Mouse (Mus musculus): Measurements from ENCODE around the gene Anxa4. TPM values are rescaled to one million over a fixed set of nuclear protein-coding genes. Genes with fewer than 3 reads are reported as not detected.

The Anxa4 gene
- total RNA-seq, 4 experiments from 2014 or later: 14.2 to 26.6 (median 21.2) TPM

DNA sequence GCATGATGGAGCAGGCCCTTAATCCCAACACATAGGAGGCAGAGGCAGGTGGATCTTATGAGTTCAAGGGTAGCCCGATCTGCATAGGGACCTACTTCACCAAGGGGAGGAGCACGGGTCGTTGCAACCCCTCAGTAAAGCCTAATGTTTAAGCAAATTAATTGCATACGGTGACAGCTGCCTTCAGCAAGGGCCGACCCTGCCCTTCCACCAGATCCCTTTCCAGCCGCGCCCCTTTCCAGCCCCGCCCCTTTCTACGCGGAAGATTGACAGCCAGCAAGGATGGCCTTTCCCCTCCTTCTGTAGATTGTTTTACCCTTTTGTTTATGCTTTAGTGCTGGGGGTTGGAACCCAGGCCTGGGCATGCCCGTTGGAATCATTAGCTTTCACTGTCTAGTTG is 8.0 kb upstream of the Anxa4 start:
- no peak for DNase-seq (ENCODE audit: low spot score in 2 of 2)

DNA sequence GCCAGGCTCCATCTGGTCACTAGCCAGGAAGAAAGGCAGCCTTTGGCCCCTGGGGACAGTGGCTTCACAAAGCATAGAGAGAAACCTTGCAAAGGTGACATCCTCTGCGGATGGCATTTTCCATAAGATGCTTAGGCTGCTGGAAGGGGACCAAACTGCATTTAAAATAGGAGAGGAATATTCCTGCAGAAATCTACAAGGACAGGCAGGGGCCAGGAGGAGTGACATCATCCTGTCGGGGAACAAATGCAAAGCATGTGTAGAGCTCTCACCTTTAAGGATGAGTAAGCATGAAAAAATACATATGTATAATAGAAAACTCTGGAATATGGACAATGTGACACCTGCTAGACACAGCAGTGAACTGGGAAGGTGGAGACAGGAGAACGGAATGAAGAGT is 7.1 kb upstream of the Anxa4 start:
- DNase-seq (ENCODE audit: low spot score in 2 of 2): no peak

DNA sequence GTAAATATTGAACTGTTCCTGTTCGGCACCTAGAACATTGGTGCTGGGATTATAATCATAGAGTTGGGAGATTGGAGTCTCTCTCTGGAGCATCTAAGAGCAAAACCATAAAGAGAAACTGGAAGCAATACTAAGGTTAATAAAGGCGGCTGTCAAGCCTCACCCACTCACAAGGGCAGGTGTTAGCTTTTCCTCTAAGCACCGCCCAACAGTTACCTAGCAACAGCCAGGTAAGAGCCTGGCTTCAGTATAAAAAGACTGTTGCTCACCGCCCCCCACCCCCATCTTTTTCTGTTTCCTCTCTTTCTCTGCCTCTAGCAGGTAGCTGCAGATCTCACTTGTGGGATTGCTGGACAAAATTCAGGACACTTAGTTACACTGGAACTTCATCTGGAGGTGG is 4.1 kb upstream of the Anxa4 start:
- no peak for DNase-seq (ENCODE audit: low spot score in 2 of 2)

DNA sequence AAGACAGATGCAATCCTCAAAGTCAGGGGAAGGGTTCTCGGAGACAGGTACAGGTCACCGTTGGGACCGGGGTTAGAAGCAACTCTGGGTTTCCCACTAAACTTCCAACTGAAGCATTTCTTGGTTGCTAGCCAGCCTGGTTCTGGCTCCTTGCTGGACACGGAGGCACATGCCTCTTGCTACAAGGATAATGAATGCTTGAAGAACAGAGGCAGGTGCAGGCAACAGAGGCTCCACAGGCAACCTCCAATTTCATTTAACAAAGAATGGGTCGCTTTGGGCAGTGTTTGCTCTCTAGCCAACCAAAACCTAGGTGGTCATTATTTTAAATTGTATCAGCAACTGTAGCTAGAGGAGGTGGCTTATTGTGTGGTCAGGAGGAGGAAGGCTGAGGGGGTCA is 573 bp upstream of the Anxa4 start:
- no peak for DNase-seq (ENCODE audit: low spot score in 2 of 2)

DNA sequence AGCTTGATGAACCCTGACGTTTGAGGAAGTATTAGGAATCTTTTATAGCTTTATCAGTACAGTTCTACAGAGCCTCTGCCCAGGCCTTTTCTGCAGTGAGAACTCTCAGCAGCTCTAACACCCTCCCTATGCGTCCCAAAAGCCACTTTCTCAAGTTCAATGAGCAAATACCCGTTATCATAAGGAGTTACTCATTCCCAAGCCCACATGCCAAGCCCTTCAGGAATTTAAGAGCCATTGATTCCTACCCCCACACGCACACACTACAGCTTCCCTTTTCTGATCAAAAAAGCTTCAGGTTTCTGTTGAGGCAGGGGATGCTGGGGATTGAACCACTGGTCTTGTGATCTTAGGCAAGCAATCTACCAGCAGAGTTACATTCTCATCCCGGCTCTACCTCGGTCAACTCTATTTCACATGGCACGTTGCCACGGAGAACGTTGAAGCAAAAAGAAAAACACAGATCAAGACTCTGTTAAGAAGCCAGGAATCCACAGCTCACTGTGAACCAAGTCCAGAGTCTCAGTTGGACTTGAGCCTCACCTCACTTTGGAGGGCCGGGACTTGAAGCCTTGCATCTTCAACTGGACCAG is 2.9 kb downstream of the Anxa4 start:
- no peak for DNase-seq (ENCODE audit: low spot score in 2 of 2)

DNA sequence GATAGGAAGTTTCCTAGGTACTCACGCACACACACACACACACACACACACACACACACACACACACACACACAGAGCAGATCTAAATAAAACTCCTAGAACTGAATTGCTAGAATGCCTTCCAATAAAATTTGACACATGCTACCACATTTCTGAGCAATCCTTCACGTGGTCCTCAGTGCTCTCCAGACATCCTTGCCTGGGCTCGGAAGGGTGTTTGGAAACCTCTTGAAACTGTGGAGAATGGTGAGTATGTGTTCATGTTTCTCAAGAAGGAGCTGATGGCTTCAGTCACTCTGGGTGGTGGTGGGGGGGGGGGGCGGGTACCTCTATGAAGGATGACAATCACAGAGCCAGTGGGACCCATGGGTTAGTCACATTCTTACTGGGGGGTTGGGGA is 5.1 kb downstream of the Anxa4 start:
- no peak for DNase-seq (ENCODE audit: low spot score in 2 of 2)

DNA sequence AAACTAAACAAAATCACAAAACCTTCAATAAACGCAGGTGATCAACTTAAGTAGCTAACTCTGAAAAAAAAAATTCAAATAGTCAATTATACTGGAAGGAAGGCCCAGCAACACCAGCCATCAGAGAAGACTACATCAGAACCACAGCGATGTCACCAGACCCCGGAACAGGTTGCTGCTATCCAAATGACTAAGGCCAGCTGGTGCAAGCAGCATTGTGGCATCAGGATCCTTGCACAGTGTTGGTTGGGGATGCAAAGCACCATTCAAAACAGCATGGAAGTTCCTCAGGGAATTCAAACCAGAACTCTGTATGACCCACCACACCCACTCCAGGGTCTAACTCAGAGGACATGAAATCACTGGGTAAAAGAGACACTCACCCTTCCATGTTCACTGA is 6.8 kb downstream of the Anxa4 start:
- no peak for DNase-seq (ENCODE audit: low spot score in 2 of 2)

DNA sequence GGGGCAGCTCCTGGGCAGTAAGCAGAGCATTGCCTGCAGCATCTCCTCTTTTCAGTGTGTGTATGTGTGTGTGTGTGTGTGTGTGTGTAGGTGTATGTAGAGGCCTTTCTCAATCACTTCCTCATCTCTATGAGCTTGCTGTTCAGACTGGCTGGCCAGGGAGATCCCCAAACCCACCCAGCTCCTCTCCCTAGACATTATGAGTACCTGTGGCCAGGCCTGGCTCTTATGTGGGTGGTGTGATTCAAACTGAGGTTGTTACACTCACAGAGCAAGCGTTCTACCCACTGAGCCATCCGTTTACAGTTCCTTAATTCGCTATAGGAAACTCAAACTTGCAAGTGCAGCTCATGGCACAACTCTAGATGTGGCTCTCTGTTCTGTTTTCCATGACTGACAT is 8.6 kb downstream of the Anxa4 start:
- DNase-seq (ENCODE audit: low spot score in 2 of 2): no peak

DNA sequence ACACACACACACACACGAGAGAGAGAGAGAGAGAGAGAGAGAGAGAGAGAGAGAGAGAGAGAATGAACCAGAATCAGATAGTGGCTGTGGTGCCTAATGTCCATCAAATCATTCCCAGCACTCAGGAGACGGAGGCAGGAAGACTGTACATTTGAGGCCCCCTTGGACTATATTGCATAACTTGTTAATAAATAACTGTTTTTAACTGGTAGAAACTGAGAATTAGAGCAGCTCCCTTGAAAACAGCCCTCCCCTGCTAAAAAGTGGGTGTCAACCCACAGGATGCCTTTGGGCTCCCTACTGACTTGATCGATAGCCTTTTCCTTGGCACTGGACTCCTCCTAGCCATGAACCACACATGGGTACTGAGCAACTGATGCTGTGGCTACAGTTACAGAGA is 11.0 kb downstream of the Anxa4 start:
- DNase-seq (ENCODE audit: low spot score in 2 of 2): no peak

DNA sequence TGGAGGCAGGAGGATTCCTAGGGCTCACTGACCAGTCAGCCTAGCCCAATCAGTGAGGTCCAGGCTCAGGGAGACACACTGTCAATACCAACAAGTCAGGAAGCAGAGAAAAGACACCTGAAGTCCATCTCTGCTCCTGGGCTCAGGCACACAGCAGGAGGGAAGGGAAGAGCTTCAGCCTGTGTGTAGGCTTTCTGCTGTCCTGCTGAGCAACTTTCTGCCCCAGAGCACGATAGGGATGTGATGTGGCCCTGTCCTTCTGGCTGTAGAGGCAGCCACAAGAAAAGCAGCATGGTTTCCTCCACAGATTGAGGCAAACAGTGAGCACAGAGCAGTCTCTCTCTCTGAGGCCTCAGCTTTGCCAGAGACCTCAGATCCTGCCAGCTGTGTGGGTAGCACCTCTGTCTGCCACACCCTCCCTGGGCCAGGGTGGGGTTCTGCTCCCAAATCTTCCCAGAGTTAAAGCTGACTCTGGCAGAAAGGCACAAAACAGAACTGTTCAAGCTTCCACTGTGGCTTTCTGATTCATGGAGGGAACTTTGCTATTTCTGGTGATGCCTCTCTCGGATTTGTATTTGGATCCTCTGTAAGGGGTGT is 11.9 kb downstream of the Anxa4 start:
- no peak for DNase-seq (ENCODE audit: low spot score in 2 of 2)

DNA sequence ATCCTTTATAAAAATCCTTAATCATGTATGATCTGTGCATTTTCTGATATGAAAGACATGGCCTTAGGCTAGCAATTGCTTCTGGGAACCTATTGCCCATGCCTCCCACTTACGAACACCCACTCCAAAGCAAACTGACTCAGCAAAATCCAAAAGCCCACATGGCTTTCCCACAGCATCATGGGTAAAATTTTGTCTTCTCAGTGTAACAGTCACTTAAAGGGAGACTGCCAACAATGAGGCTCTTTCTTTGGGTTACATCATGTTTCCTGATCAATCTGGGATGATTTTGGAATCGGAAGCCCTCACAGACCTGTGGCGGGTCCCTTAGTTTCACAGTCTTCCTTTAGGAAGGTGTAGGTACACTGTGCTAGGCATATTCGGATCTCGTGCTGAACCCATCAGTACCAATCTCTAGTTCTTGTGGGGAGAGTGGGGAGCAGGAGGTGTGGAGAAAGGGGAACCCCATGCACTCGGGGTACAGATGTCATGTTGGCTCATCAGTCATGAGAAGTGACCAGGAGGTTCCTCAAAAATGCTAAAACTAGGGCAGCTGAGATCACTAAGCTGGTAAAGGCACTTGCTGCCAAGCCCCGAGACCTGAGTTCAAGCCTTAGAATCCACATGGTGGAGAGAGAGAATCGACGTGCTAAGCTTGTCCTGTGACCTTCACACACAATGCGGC is 14.3 kb downstream of the Anxa4 start:
- no peak for DNase-seq (ENCODE audit: low spot score in 2 of 2)

DNA sequence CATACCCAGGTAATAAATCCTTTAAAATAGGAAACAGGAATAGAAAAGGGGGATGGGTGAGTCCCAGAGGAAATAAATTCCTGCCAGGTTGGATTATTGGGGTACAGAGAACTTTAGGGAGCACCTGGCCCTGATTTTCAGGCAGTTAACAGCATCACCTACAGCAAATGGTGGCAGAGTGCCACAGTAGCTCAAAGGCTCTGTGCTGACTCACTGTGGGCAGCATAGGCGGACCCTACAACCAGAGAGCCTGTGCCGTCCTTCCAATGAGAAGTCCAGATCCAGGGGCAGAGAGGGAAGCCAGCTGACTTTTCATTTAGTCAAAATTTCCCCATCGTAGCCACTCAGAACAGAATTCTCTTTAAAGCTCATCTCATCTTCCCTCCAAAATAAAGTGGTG is 16.2 kb downstream of the Anxa4 start:
- no peak for DNase-seq (ENCODE audit: low spot score in 2 of 2)

DNA sequence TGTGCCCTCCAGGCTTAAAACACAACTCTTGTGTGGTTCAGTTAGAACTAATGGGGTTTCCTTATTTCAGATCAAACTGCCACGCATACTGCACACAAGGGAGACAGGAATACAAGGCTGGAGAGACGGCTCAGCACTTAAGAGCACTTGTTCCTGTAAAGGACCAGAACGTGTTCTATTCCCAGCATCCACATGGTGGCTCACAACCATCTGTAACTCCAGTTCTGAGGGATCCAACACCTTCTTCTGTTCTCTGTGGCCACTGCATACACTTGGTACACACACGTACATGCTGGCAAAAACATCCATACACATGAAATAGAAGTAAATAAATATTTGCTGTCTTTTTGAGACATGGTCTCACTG is 16.7 kb downstream of the Anxa4 start:
- DNase-seq (ENCODE audit: low spot score in 2 of 2): no peak

DNA sequence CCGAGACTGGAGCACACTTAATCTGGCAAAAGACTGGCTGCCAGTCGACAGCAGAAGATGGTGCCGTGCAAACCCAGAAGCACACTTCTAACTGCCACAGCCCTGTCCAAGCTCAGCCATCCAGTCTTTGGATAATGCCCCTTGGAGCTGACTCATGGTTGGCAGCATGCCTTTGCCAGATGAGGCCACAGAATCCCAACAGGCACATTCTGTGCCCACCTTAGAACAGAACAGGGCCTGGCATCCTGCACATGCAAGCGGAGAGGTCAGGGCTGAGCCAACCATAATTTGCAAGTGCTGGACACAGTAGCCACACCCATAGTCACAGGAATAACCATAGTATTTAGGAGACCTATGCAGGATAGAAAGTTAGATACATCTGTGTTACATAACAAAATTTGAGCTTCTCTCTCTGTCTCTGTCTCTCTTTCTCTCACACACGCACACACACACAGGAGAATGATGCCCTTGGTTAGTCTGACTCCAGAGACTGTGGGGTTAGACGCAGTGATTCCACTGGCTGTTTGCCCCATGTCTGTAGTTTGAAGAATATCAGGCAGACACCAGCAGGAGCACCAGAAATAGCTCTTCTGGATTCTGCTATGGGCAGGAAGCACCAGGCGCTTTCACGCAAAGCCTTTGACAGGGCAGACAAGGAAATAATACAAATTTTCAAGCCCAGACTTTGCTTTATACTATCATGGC is 17.2 kb downstream of the Anxa4 start:
- peak; percentile 45 to 59 for DNase-seq (ENCODE audit: low spot score in 2 of 2)

DNA sequence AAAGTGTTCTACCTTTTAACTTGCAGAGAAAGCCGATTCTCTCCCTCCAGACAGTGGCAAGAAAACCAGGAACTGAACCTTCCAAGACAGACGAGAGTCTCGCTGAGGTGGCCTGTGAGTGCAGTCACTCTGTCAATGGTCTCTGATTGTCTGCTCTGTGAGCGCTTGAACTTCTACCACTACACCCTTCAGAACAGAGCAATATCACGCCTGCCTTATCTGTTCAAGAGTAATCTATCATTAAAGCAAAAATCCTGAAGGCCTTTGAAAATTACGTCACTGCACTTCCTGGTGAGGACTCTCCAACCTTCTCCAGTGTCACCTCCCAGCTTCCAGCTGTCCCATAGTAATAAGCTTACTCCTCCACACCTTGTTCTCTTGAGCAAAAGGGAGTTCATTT is 18.4 kb downstream of the Anxa4 start:
- no peak for DNase-seq (ENCODE audit: low spot score in 2 of 2)

DNA sequence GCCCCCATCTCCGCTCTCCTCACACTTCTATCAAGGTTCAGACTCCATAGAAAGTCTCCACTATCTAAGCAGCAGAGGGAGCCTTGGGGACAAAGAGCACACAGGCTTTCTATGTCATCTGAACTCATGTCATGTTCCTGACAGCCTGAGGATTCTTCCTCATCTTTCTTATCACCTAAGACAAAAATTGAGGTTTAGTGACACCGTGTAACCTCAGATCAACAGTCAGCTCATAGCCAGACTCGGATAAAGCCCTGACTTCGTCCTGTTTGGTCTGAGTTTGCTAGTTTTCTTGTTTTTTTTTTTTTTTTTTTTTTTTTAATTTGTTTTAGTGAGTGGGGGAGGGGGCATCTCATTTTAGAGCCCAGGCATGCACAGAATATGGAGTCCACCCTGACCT is 19.6 kb downstream of the Anxa4 start:
- DNase-seq (ENCODE audit: low spot score in 2 of 2): no peak

DNA sequence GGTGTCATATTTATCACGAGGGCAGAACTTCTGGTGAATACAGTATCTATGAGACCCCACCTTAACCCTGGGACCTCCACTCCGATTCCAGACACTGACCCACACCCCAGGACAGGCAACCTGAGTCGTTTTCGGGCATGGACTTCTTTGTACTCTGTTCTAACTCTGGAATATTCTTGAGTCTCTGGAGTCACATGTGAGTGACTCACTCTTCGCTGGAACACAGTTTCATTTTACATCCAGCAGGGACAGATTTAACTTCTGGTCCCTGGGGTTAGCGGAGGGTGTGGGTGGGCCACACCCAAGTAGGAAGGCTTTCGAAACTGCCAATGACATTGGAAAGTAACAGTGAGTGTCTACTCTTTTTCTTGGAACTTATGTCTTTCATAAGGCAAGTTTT is 20.8 kb downstream of the Anxa4 start:
- DNase-seq (ENCODE audit: low spot score in 2 of 2): peak; percentile 45 to 48

DNA sequence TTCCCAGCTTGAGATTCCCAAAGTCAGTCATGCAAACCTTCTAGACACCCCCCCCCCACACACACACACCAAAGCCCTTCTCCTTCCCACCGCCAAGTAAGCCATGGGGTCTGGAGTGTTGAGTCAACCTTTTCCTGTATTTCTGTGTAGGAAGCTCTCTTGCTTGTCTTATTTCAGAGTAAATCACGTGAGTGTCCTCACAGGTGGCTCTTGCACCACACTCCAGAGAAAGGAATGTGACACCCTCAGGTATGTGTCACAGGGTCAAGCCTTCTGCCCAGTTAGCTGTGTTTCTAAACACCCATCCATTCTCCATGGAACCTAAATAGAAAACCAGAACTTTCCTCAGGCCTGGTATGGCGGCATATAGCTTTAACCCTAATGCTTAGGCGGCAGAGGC is 24.4 kb downstream of the Anxa4 start:
- DNase-seq (ENCODE audit: low spot score in 2 of 2): no peak

DNA sequence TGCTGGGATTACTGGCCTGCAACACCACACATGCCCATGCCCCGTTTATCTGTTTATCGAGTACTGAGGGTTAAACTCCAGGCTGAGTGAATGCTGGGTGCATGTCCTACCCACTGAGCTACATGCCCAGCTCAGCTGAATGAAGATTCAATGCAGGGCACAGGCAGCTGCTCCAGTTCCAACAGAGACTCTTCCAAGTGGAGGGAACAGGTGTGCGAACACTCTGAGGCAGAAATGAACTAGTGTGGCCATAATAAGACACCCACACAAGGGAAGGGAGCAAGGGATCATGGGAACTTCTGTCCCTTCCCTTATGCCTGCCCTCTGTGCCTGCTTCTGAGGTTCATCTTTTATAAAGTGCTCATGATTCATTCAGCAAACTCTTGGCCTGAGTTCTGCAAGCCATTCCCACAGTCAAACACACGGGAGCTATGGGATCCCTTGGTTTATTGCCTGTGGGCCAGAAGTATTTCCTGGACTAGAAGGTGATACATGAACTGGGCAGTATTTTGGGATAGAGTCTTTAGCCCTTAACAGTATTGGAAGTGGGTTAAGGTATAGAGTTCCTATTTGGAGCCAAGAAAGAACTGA is 25.1 kb downstream of the Anxa4 start:
- no peak for DNase-seq (ENCODE audit: low spot score in 2 of 2)

DNA sequence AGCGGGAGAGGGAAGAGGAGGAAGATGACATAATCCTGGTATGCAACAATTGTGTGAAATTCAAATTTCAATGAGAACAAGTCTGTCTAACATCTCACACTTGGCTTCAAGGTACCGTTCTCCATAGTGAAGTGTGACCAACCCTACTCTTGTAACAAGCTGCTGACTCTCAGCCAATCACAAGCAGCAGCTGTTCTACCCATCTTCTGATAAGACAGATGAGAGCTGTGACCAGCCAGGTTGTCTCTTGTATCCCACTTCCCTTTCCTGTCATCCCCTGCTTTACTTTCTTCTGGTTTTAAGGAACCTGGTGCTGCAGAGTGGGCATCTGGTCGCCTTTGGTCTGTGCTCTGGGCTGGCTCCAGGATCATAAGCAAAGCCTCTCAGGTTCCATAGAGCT is 25.9 kb downstream of the Anxa4 start:
- no peak for DNase-seq (ENCODE audit: low spot score in 2 of 2)

DNA sequence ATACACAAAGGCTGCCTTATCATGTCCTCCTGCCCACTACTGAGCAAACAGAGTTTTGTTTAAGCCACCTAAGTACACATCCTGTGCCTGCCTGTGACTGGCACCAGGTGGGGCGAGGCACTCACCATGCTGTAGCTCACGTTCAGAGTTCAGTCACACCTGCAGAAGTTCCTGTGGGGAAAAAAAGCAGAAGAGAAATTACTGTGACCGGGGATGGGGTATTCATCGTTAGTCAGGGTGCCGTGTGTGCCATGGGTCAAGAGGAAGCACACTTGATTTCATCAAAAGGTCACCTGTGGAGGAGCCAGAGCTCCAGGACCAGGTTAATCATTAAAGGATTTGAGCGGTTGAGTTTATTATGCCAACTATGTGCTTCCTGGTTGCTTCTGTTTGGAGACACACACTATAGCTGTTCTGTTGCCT is 27.7 kb downstream of the Anxa4 start:
- DNase-seq (ENCODE audit: low spot score in 2 of 2): no peak
